Mouse (Mus musculus) spleen, adult 2 months (tissue): ENCODE data around the gene Tex261. TPM values are rescaled to one million over a fixed set of nuclear protein-coding genes. Genes with fewer than 3 reads are reported as not detected.

Experiments
- DNase-seq, 2 experiments: peaks; one replicate each; pipeline versions ENCODE4 v3.0.0 to v3.0.0-alpha.2; 2012 to 2021; ENCODE audit warnings: low spot score in 2 of 2, low read depth in 1 of 2
- H3K27ac ChIP-seq: fragments of 200-500 bp; 2 replicates; pipeline ENCODE4 v1.5.1; 2012; ENCODE audit warnings: low read length, inconsistent platforms; ENCODE audit not compliant: insufficient read depth
- H3K27me3 ChIP-seq: fragments of 200-500 bp; 2 replicates; pipeline ENCODE4 v1.6.1; 2012; ENCODE audit warnings: mild to moderate bottlenecking, moderate library complexity, low read length, inconsistent platforms; ENCODE audit not compliant: control insufficient read depth, insufficient read depth
- H3K36me3 ChIP-seq: fragments of 200-500 bp; 2 replicates; pipeline ENCODE4 v1.6.1; 2012; ENCODE audit warnings: mild to moderate bottlenecking, low read length, inconsistent platforms; ENCODE audit not compliant: control insufficient read depth, insufficient read depth
- H3K4me1 ChIP-seq: fragments of 200-500 bp; 2 replicates; pipeline ENCODE4 v1.6.1; 2011; ENCODE audit warnings: inconsistent platforms; ENCODE audit not compliant: control insufficient read depth, insufficient read depth, insufficient read length
- H3K4me3 ChIP-seq: fragments of 200-500 bp; 2 replicates; pipeline ENCODE4 v1.5.1; 2011; ENCODE audit warnings: mild to moderate bottlenecking, inconsistent platforms; ENCODE audit not compliant: insufficient read depth, insufficient read length; ENCODE audit errors: extremely low read depth
- CTCF ChIP-seq: fragments of 200-500 bp; IDR thresholded peaks from 2 replicates; pipeline ENCODE4 v1.5.1; 2011; ENCODE audit warnings: mild to moderate bottlenecking, inconsistent platforms; ENCODE audit not compliant: insufficient read depth, insufficient read length, insufficient replicate concordance; ENCODE audit errors: extremely low read depth
- POLR2A ChIP-seq: fragments of 200-500 bp; IDR thresholded peaks from 2 replicates; pipeline ENCODE4 v1.6.1; 2011; ENCODE audit warnings: low read depth, low read length, inconsistent platforms
- whole genome bisulfite sequencing: fragments of 180-500 bp; shearing (Covaris S2); methylation state at CpG from one replicate; pipeline ENCODE4 v1.1.7; 2018; 5-methylcytosine and 5-hydroxymethylcytosine counted together
- polyA plus RNA-seq: library from polyadenylated mRNA; depleted of rRNA; stranded (reverse); fragments of >200 nt; gene quantifications from 2 replicates; pipeline ENCODE4 v1.2.3, GENCODE M21; 2012

The Tex261 gene
- polyA plus RNA-seq, 1 experiment = 71.7 TPM

- H3K4me1 ChIP-seq = no peaks in the 10 kb centered on the region
- no peak for DNase-seq
Observed at GRCm38 (mm10) chr6:83744126-83744525, 31.5 kb downstream of the Tex261 start.

GRCm38 (mm10) chr6:83743212-83743611 lies 32.4 kb downstream of the Tex261 start:
- Histone ChIP-seq H3K27me3 (no peaks in the 10 kb centered on the region), H3K4me1 (no peaks in the 10 kb centered on the region), H3K27ac (no peak overlapping the region), H3K4me3 (no peak overlapping the region), H3K36me3 (no peaks in the 10 kb centered on the region)
- WGBS = 81% methylated on average over 5 of the region's 5 CpGs
- no peak for DNase-seq
- TF ChIP-seq POLR2A (no peak), CTCF (no peak)

More at GRCm38 (mm10) chr6:83744126-83744525, 31.5 kb downstream of the Tex261 start:
- Histone ChIP-seq H3K27ac (no peak overlapping the region), H3K27me3 (no peaks in the 10 kb centered on the region), H3K36me3 (no peaks in the 10 kb centered on the region), H3K4me3 (no peak overlapping the region)
- TF ChIP-seq CTCF = no peak
- WGBS = 85% methylated on average over 5 of the region's 5 CpGs

- no peaks in the 10 kb centered on the region for H3K4me1 ChIP-seq
- no peak within 1 kb of the TSS for H3K4me3 ChIP-seq
- no peaks in the 10 kb centered on the region for H3K27me3 ChIP-seq
- WGBS = 77% methylated on average over 5 of the region's 5 CpGs
- H3K36me3 ChIP-seq = no peaks in the 10 kb centered on the region
- no peak within 1 kb of the TSS for H3K27ac ChIP-seq
- no peak for DNase-seq
- TF ChIP-seq CTCF = no peak
- TF ChIP-seq POLR2A = no peak
Observed at GRCm38 (mm10) chr6:83742761-83743160, 32.9 kb downstream of the Tex261 start, which contains the start of gene Atp6v1b1. TSS of gene Atp6v1b1 (plus strand) at chr6:83742990.

DNA sequence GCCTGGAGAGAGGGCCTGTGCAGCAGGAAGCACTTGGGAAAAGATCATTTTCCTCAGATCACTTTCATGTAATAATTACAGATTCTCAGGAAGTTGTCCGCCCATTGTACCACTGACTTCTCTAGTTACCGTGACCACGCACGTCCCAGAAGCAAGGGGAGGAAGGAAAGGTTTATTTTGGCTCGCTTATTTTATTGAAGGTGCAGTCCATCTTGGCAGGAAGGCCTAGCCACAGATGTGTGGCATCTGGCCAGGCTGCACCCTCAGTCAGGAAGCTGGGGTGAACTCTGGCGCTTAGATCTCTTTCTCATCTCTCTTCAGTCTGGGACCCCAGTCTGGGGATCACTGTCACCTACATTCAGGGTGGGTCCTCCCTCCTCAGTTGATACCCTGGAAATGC lies 37.0 kb downstream of the Tex261 start:
- Histone ChIP-seq H3K27me3 (no peaks in the 10 kb centered on the region), H3K4me3 (no peak overlapping the region), H3K27ac (no peak overlapping the region), H3K4me1 (no peaks in the 10 kb centered on the region), H3K36me3 (no peaks in the 10 kb centered on the region)
- TF ChIP-seq POLR2A = no peak
- no peak for TF ChIP-seq CTCF
- no peak for DNase-seq
- 6% methylated on average over 6 of the region's 6 CpGs for WGBS

GRCm38 (mm10) chr6:83737311-83737710 lies 38.3 kb downstream of the Tex261 start:
- Histone ChIP-seq H3K4me1 (no peaks in the 10 kb centered on the region), H3K36me3 (no peaks in the 10 kb centered on the region), H3K27ac (no peak overlapping the region), H3K4me3 (no peak overlapping the region), H3K27me3 (no peaks in the 10 kb centered on the region)
- 53% methylated on average over 13 of the region's 13 CpGs for WGBS
- TF ChIP-seq CTCF (no peak), POLR2A (no peak)
- no peak for DNase-seq

GRCm38 (mm10) chr6:83731128-83731527 lies 44.5 kb downstream of the Tex261 start:
- peak; percentile 15 to 62 for DNase-seq
- 29% methylated on average over 5 of the region's 5 CpGs for WGBS
- H3K4me1 ChIP-seq = no peaks in the 10 kb centered on the region
- H3K27ac ChIP-seq = no peak overlapping the region
- H3K27me3 ChIP-seq = no peaks in the 10 kb centered on the region; the same call in 1 of the 2 replicates
- no peak overlapping the region for H3K4me3 ChIP-seq
- no peaks in the 10 kb centered on the region for H3K36me3 ChIP-seq
- peak; percentile 83; the same call in 1 of the 2 replicates for TF ChIP-seq CTCF
- no peak for TF ChIP-seq POLR2A

GRCm38 (mm10) chr6:83729350-83729970 lies 46.2 kb downstream of the Tex261 start:
- WGBS = 28% methylated on average over 14 of the region's 14 CpGs
- Histone ChIP-seq H3K4me1 (no peaks in the 10 kb centered on the region), H3K4me3 (no peak overlapping the region), H3K27ac (no peak overlapping the region), H3K36me3 (no peaks in the 10 kb centered on the region), H3K27me3 (no peaks in the 10 kb centered on the region; the same call in 1 of the 2 replicates)
- TF ChIP-seq POLR2A (no peak), CTCF (no peak)
- no peak for DNase-seq
